Mouse (Mus musculus) testis, adult 2 months (tissue): ENCODE data around the gene Aox3. TPM values are rescaled to one million over a fixed set of nuclear protein-coding genes. Genes with fewer than 3 reads are reported as not detected.
A peak's percentile ranks its signal among the peaks of the same experiment; 100 is the strongest.

ENCODE experiments used
- H3K27ac ChIP-seq: fragments of 200-500 bp; 2 replicates; pipeline ENCODE4 v1.5.1; 2012; ENCODE audit warnings: low read depth, low read length; ENCODE audit not compliant: control insufficient read depth, insufficient read depth
- H3K27me3 ChIP-seq: fragments of 200-500 bp; 2 replicates; pipeline ENCODE4 v1.6.1; 2012; ENCODE audit warnings: mild to moderate bottlenecking, low read length, moderate library complexity; ENCODE audit not compliant: control insufficient read depth, insufficient read depth
- H3K36me3 ChIP-seq: fragments of 200-500 bp; 2 replicates; pipeline ENCODE4 v1.6.1; 2012; ENCODE audit warnings: mild to moderate bottlenecking, low read length; ENCODE audit not compliant: control insufficient read depth, insufficient read depth
- H3K4me1 ChIP-seq: fragments of 200-500 bp; 2 replicates; pipeline ENCODE4 v1.6.1; 2012; ENCODE audit warnings: low read length; ENCODE audit not compliant: control insufficient read depth, insufficient read depth
- H3K4me3 ChIP-seq: fragments of 200-500 bp; 2 replicates; pipeline ENCODE4 v1.5.1; 2012; ENCODE audit warnings: low read depth, mild to moderate bottlenecking, low read length, moderate library complexity, mixed read lengths; ENCODE audit not compliant: control insufficient read depth
- CTCF ChIP-seq: fragments of 200-500 bp; IDR thresholded peaks from 2 replicates; pipeline ENCODE4 v1.5.1; 2012; ENCODE audit warnings: low read depth, mild to moderate bottlenecking, inconsistent platforms, low read length, moderate library complexity; ENCODE audit not compliant: control insufficient read depth, insufficient read depth, insufficient replicate concordance
- POLR2A ChIP-seq: fragments of 200-500 bp; IDR thresholded peaks from 2 replicates; pipeline ENCODE4 v1.6.1; 2012; ENCODE audit warnings: low read depth, mild to moderate bottlenecking, inconsistent platforms, low read length, moderate library complexity; ENCODE audit not compliant: control insufficient read depth
- polyA plus RNA-seq: library from polyadenylated mRNA; depleted of rRNA; stranded (reverse); fragments of >200 nt; gene quantifications from 2 replicates; pipeline ENCODE4 v1.2.3, GENCODE M21; 2012

Aox3 gene
- polyA plus RNA-seq, 1 experiment = 9.6 TPM

GRCm38 (mm10) chr1:58072991-58073730 lies 39.8 kb upstream of the Aox3 start:
- Histone ChIP-seq H3K27me3 (no peaks in the 10 kb centered on the region), H3K4me1 (peaks cover 2% of the 10 kb centered on the region), H3K27ac (no peak overlapping the region), H3K36me3 (no peaks in the 10 kb centered on the region), H3K4me3 (no peak overlapping the region)
- no peak for TF ChIP-seq CTCF
- no peak for TF ChIP-seq POLR2A

GRCm38 (mm10) chr1:58074266-58074665 lies 38.7 kb upstream of the Aox3 start:
- H3K4me1 ChIP-seq = peaks cover 2% of the 10 kb centered on the region
- no peaks in the 10 kb centered on the region for H3K36me3 ChIP-seq
- H3K27ac ChIP-seq = no peak overlapping the region
- no peaks in the 10 kb centered on the region for H3K27me3 ChIP-seq
- no peak for TF ChIP-seq CTCF
- TF ChIP-seq POLR2A = no peak
- H3K4me3 ChIP-seq = no peak overlapping the region

GRCm38 (mm10) chr1:58077882-58078281 lies 35.0 kb upstream of the Aox3 start:
- no peaks in the 10 kb centered on the region for H3K27me3 ChIP-seq
- no peak overlapping the region for H3K27ac ChIP-seq

GRCm38 (mm10) chr1:58078390-58078789 lies 34.5 kb upstream of the Aox3 start:
- TF ChIP-seq POLR2A (no peak), CTCF (no peak)
- no peaks in the 10 kb centered on the region for H3K36me3 ChIP-seq
- H3K27me3 ChIP-seq = no peaks in the 10 kb centered on the region
- no peak overlapping the region for H3K27ac ChIP-seq
- no peak overlapping the region for H3K4me3 ChIP-seq
- no peaks in the 10 kb centered on the region for H3K4me1 ChIP-seq

More at GRCm38 (mm10) chr1:58077882-58078281, 35.0 kb upstream of the Aox3 start:
- H3K4me3 ChIP-seq = no peak overlapping the region
- H3K4me1 ChIP-seq = peaks cover 2% of the 10 kb centered on the region
- TF ChIP-seq POLR2A (no peak), CTCF (no peak)
- H3K36me3 ChIP-seq = no peaks in the 10 kb centered on the region

- Histone ChIP-seq H3K27ac (no peak overlapping the region), H3K36me3 (no peaks in the 10 kb centered on the region), H3K4me3 (no peak overlapping the region), H3K4me1 (no peaks in the 10 kb centered on the region), H3K27me3 (no peaks in the 10 kb centered on the region)
- TF ChIP-seq POLR2A (no peak), CTCF (no peak)
Measured at GRCm38 (mm10) chr1:58079689-58080088, 33.2 kb upstream of the Aox3 start.

- Histone ChIP-seq H3K27ac (no peak overlapping the region), H3K27me3 (no peaks in the 10 kb centered on the region), H3K4me3 (no peak overlapping the region), H3K4me1 (no peaks in the 10 kb centered on the region), H3K36me3 (no peaks in the 10 kb centered on the region)
- TF ChIP-seq CTCF (no peak), POLR2A (no peak)
Measured at GRCm38 (mm10) chr1:58080446-58080845, 32.5 kb upstream of the Aox3 start.

GRCm38 (mm10) chr1:58081356-58081755 lies 31.6 kb upstream of the Aox3 start:
- H3K36me3 ChIP-seq = no peaks in the 10 kb centered on the region
- TF ChIP-seq CTCF (no peak), POLR2A (no peak)
- no peaks in the 10 kb centered on the region for H3K27me3 ChIP-seq
- no peaks in the 10 kb centered on the region for H3K4me1 ChIP-seq
- no peak overlapping the region for H3K4me3 ChIP-seq
- H3K27ac ChIP-seq = no peak overlapping the region

- no peaks in the 10 kb centered on the region for H3K4me1 ChIP-seq
- peak overlapping the region; percentile 39 for H3K27ac ChIP-seq
- no peak for TF ChIP-seq POLR2A
- H3K4me3 ChIP-seq = no peak overlapping the region
- no peaks in the 10 kb centered on the region for H3K27me3 ChIP-seq
- H3K36me3 ChIP-seq = no peaks in the 10 kb centered on the region
Measured at GRCm38 (mm10) chr1:58089316-58089715, 23.6 kb upstream of the Aox3 start.

GRCm38 (mm10) chr1:58090191-58090590 lies 22.7 kb upstream of the Aox3 start:
- no peak for TF ChIP-seq CTCF
- no peak for TF ChIP-seq POLR2A
- Histone ChIP-seq H3K4me3 (no peak overlapping the region), H3K27ac (no peak overlapping the region), H3K27me3 (no peaks in the 10 kb centered on the region), H3K36me3 (no peaks in the 10 kb centered on the region), H3K4me1 (no peaks in the 10 kb centered on the region)
